Mouse (Mus musculus): ENCODE measurements around the gene Grcc10. TPM values are rescaled to one million over a fixed set of nuclear protein-coding genes. Genes with fewer than 3 reads are reported as not detected.

Gene Grcc10
- polyA plus RNA-seq, 1 experiment from 2014 or later = 447 TPM

DNA sequence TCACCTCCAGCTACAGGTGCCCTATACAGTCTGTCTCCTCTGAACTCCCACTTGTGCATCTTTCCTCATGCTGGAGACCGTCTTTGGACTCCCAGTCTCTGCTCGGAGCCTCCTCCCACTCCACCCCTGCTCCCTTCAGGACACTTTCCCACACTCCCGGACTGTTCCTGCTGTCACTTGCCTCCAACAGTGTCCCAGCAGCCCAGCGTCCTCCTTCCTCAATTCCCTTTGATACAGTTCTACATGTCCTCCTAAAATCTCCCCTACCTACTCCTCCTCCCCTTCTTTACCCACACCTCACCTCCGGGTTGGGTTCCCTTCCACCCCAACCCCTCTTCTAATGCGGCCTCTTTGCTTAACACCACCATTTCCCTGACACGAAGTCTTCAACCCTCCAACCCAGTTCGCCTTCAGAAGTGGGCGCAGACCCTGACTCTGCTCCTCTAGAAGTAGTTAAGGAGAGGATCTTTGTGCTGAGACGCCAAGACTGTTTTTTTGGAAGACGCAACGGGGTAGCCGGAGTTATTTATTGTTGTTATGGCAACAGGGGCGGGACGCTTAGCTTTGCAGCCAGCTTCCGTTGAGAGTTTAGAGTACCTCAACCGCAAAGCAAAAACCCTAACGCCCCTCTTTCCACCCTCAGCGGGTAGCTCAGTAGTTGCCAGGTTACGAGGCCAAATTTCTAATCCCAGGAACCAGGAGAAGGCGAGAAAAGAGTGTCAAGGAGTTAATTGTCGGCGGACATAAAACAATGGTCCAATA, 38.2 kb upstream of the Grcc10 start, which contains the start of gene Lrrc23:
Gene Lrrc23 (minus strand): TSS at position 506 of the 762 bp plus-strand sequence.
- peaks cover 8% of the 10 kb centered on the region; the same call in 1 of the 2 replicates for H3K4me1 ChIP-seq (ENCODE audit: control insufficient read depth, insufficient read depth, low read length)
- WGBS = 2% methylated on average over 23 of the region's 23 CpGs
- H3K9ac ChIP-seq (ENCODE audit: low read length) = peak within 1 kb of the TSS; percentile 7; the same call in 1 of the 2 replicates
- H3K36me3 ChIP-seq (ENCODE audit: control insufficient read depth, insufficient read depth) = no peaks in the 10 kb centered on the region
- peak within 1 kb of the TSS; percentile 61 for H3K4me2 ChIP-seq (ENCODE audit: low read depth, low read length)
- peak; percentile 37 for ATAC-seq (replicated peaks; ENCODE audit: extremely low read depth, insufficient read depth, low FRiP score)
- H3K9me3 ChIP-seq (replicated peaks; ENCODE audit: control insufficient read depth, low read length) = no peaks in the 10 kb centered on the region
- 0 out of 2 replicates have a peak, but pooled peaks cover 2% of the 10 kb centered on the region for H3K27me3 ChIP-seq (ENCODE audit: control insufficient read depth, insufficient read depth, low read length)
- peak within 1 kb of the TSS; percentile 39 for H3K4me3 ChIP-seq (ENCODE audit: low read length)
- no peak within 1 kb of the TSS for H3K27ac ChIP-seq (ENCODE audit: low read length)

DNA sequence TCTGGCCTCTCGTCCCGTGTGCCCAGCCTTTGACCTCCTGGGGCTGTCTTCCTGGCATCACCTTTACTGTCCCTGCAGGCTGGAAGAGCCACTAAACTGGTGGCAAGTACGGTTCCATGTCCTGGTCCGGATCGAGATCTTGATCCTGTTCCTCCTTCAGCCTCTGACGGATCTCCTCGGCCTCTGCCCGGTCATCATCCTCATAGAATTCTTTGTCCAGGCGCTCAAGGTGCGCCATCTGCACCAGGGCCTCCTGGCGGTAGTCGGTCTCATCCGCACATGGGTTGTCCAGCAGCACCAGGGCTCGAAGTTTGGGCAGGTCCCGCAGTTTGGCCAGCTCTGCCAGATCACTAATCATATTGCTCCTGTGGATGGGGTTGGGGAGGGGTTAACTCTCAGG, 29.3 kb upstream of the Grcc10 start:
- H3K27ac ChIP-seq (ENCODE audit: low read length) = no peak overlapping the region
- H3K9me3 ChIP-seq (replicated peaks; ENCODE audit: control insufficient read depth, low read length) = no peaks in the 10 kb centered on the region
- H3K4me3 ChIP-seq (ENCODE audit: low read length) = no peak overlapping the region
- H3K4me1 ChIP-seq (ENCODE audit: control insufficient read depth, insufficient read depth, low read length) = peaks cover 8% of the 10 kb centered on the region
- no peak overlapping the region for H3K9ac ChIP-seq (ENCODE audit: low read length)
- no peak overlapping the region for H3K4me2 ChIP-seq (ENCODE audit: low read depth, low read length)
- no peaks in the 10 kb centered on the region; the same call in 1 of the 2 replicates for H3K27me3 ChIP-seq (ENCODE audit: control insufficient read depth, insufficient read depth, low read length)
- H3K36me3 ChIP-seq (ENCODE audit: control insufficient read depth, insufficient read depth) = no peaks in the 10 kb centered on the region
- 78% methylated on average over 15 of the region's 15 CpGs for WGBS
- ATAC-seq (replicated peaks; ENCODE audit: extremely low read depth, insufficient read depth, low FRiP score) = no peak

DNA sequence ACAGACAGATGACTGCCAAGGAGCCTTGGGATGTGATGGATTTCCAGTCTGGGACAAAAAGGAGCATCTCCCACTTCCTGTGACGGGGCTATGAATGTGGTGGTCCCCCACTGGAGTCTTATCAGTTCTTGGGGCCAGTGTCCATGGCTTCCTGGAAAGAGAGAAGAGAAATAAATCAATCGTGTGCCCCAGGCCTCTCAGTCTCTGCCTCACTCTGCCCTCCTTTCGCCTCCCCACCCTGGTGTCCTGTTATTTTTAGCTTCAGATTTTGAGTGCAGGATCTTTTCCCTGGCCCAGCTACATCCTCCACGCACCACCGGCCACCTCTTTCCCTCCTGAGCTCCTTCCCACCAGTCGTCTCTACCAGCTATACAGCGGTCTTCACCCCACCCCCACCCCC, 28.8 kb upstream of the Grcc10 start:
- H3K4me3 ChIP-seq (ENCODE audit: low read length) = peak overlapping the region; percentile 66
- peak overlapping the region; percentile 99 for H3K4me2 ChIP-seq (ENCODE audit: low read depth, low read length)
- no peak for ATAC-seq (replicated peaks; ENCODE audit: extremely low read depth, insufficient read depth, low FRiP score)
- H3K9me3 ChIP-seq (replicated peaks; ENCODE audit: control insufficient read depth, low read length) = no peaks in the 10 kb centered on the region
- no peaks in the 10 kb centered on the region; the same call in 1 of the 2 replicates for H3K27me3 ChIP-seq (ENCODE audit: control insufficient read depth, insufficient read depth, low read length)
- 29% methylated on average over 7 of the region's 7 CpGs for WGBS
- no peak overlapping the region for H3K27ac ChIP-seq (ENCODE audit: low read length)
- H3K36me3 ChIP-seq (ENCODE audit: control insufficient read depth, insufficient read depth) = no peaks in the 10 kb centered on the region
- peaks cover 8% of the 10 kb centered on the region for H3K4me1 ChIP-seq (ENCODE audit: control insufficient read depth, insufficient read depth, low read length)
- H3K9ac ChIP-seq (ENCODE audit: low read length) = peak overlapping the region; percentile 75

DNA sequence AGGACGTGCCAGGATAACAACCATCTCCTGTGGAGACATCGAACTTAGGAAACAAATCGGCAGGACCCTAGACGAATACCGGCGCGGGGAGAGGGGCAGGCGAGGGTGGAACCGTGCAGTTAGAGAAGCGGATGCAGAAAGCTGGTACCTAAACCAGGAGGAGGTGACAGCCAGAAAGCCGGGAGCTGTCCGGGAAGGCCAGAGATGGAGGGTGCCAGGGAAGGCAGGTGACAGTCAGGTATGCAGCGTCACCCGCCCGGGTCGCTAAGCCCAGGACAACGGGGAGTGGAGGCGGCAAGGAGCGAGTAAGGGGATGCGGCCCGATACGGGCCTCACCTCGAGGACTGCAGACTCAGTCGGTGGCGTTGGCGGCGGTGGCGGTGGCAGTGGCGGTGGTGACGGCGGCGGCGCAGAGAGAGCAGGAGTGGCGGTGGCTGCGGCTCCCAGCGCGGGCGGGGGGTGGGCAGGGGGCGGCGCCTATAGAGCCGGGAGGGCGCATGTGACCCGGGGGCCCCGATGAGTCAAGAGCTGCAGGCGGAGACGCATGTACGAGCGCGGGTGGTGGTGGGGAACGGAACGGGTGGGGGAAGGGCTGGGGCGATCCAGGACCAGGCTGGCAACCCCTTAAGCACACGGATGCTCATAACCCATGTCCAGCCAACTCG, 28.1 kb upstream of the Grcc10 start, which contains the start of gene Eno2:
Gene Eno2 (minus strand): TSS at position 573 of the 665 bp plus-strand sequence.
- peaks cover 8% of the 10 kb centered on the region for H3K4me1 ChIP-seq (ENCODE audit: control insufficient read depth, insufficient read depth, low read length)
- H3K9ac ChIP-seq (ENCODE audit: low read length) = peak within 1 kb of the TSS; percentile 75
- no peak within 1 kb of the TSS; the same call in 1 of the 2 replicates for H3K27ac ChIP-seq (ENCODE audit: low read length)
- H3K4me3 ChIP-seq (ENCODE audit: low read length) = peak within 1 kb of the TSS; percentile 66
- H3K27me3 ChIP-seq (ENCODE audit: control insufficient read depth, insufficient read depth, low read length) = no peaks in the 10 kb centered on the region; the same call in 1 of the 2 replicates
- H3K4me2 ChIP-seq (ENCODE audit: low read depth, low read length) = peak within 1 kb of the TSS; percentile 99
- ATAC-seq (replicated peaks; ENCODE audit: extremely low read depth, insufficient read depth, low FRiP score) = peak; percentile 81
- WGBS = 2% methylated on average over 50 of the region's 54 CpGs
- H3K9me3 ChIP-seq (replicated peaks; ENCODE audit: control insufficient read depth, low read length) = no peaks in the 10 kb centered on the region
- H3K36me3 ChIP-seq (ENCODE audit: control insufficient read depth, insufficient read depth) = no peaks in the 10 kb centered on the region

DNA sequence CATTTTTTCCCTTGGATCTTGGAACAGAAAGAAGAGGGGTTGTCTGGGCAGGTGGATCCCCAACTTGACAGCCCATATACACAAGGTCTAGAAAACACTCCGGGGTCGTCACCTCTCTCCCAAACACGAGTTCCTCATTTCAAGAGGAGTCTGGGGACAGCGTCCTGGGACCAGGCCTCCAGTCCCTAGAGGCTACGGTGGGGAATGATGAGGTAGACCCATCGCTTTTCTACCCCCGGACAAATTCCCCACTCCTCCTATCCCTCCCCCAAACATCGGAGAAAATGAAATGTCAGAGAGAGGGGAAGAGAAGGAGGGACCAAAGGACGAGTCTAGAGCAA, 27.5 kb upstream of the Grcc10 start:
- Histone ChIP-seq H3K9me3 (replicated peaks; ENCODE audit: control insufficient read depth, low read length) (no peaks in the 10 kb centered on the region), H3K27ac (ENCODE audit: low read length) (no peak overlapping the region), H3K36me3 (ENCODE audit: control insufficient read depth, insufficient read depth) (no peaks in the 10 kb centered on the region), H3K4me2 (ENCODE audit: low read depth, low read length) (peak overlapping the region; percentile 99), H3K4me1 (ENCODE audit: control insufficient read depth, insufficient read depth, low read length) (peaks cover 8% of the 10 kb centered on the region), H3K4me3 (ENCODE audit: low read length) (peak overlapping the region; percentile 66), H3K9ac (ENCODE audit: low read length) (peak overlapping the region; percentile 75; the same call in 1 of the 2 replicates), H3K27me3 (ENCODE audit: control insufficient read depth, insufficient read depth, low read length) (no peaks in the 10 kb centered on the region; the same call in 1 of the 2 replicates)
- no peak for ATAC-seq (replicated peaks; ENCODE audit: extremely low read depth, insufficient read depth, low FRiP score)
- 7% methylated on average over 9 of the region's 9 CpGs for WGBS

DNA sequence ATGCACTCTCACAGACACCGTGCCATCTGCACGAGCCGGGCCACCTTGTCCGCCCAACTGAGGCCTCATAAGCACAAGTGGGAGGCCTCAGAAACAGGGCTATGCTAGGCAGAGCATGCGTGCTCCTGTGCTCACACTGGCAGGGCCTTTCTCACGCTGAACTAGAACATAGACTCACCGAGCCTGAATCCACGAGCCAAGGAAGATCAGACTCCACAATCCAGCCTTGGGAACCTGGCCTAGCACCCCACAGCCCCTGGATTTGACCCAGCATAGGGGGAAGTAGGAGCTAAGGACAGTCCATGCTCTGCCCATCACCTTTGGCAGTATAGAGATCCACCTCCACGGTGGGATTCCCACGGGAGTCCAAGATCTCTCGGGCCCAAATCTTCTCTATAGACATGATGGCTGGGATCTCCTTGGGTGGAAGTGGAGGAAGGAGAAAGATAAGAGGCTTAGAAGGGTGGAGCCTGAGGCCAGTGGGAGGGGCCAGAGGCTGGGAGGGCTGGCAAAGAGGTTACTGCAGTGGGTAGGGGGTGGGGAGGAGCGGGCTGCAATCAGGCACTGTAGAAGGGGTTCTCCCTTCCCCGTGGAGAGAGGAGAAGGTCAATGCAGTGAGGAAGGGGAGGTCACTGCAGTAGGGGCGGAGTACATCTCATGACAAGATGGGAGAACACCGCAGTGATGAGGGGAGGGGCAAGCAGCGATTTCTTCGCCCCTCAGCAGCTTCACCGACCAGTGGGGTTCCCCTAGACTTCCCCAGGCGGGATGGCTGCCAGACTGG, 26.9 kb upstream of the Grcc10 start:
- WGBS = 34% methylated on average over 19 of the region's 19 CpGs
- H3K36me3 ChIP-seq (ENCODE audit: control insufficient read depth, insufficient read depth) = no peaks in the 10 kb centered on the region
- no peak overlapping the region; the same call in 1 of the 2 replicates for H3K4me3 ChIP-seq (ENCODE audit: low read length)
- no peaks in the 10 kb centered on the region for H3K9me3 ChIP-seq (replicated peaks; ENCODE audit: control insufficient read depth, low read length)
- H3K9ac ChIP-seq (ENCODE audit: low read length) = no peak overlapping the region
- H3K4me2 ChIP-seq (ENCODE audit: low read depth, low read length) = peak overlapping the region; percentile 99
- H3K4me1 ChIP-seq (ENCODE audit: control insufficient read depth, insufficient read depth, low read length) = peaks cover 8% of the 10 kb centered on the region
- H3K27ac ChIP-seq (ENCODE audit: low read length) = no peak overlapping the region
- ATAC-seq (replicated peaks; ENCODE audit: extremely low read depth, insufficient read depth, low FRiP score) = 0 out of 2 replicates have a peak, but pooled peaks have one; percentile 34
- no peaks in the 10 kb centered on the region; the same call in 1 of the 2 replicates for H3K27me3 ChIP-seq (ENCODE audit: control insufficient read depth, insufficient read depth, low read length)

DNA sequence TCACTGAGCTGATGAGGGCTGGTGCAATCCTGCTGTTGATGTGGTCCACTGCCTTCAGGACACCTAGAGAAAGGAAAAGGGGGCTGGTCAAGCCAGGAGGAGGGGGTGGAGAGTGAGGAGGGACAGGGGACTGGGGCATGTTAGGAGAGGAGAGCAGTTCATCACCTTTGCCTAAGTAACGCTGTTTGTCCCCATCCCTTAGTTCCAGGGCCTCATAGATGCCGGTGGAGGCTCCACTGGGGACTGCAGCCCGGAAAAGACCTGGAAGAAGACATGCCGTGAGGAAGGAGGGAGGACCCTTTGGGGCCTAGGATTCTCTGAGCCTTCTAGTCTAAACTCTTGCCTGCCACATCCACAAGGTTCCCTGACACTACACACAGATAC, 26.4 kb upstream of the Grcc10 start:
- Histone ChIP-seq H3K9me3 (replicated peaks; ENCODE audit: control insufficient read depth, low read length) (no peaks in the 10 kb centered on the region), H3K27me3 (ENCODE audit: control insufficient read depth, insufficient read depth, low read length) (no peaks in the 10 kb centered on the region; the same call in 1 of the 2 replicates), H3K36me3 (ENCODE audit: control insufficient read depth, insufficient read depth) (no peaks in the 10 kb centered on the region), H3K9ac (ENCODE audit: low read length) (no peak overlapping the region), H3K4me2 (ENCODE audit: low read depth, low read length) (no peak overlapping the region), H3K4me3 (ENCODE audit: low read length) (no peak overlapping the region), H3K27ac (ENCODE audit: low read length) (no peak overlapping the region), H3K4me1 (ENCODE audit: control insufficient read depth, insufficient read depth, low read length) (peaks cover 8% of the 10 kb centered on the region)
- WGBS = 53% methylated on average over 4 of the region's 4 CpGs
- no peak for ATAC-seq (replicated peaks; ENCODE audit: extremely low read depth, insufficient read depth, low FRiP score)

DNA sequence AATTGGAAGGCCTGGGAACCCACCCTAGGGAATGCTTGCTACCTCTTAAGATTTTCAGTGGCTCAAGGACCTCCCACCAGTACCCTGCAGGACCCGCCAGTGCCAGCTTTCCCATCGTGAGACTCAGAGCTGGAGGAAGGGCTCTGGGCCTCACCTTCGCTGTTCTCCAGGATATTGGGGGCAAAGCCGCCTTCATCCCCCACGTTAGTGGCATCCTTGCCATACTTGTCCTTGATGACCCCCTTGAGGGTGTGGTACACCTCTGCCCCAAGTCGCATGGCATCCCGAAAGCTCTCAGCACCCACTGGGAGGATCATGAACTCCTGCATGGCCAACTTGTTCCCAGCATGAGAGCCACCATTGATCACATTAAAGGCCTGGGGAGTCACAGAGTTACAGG, 24.8 kb upstream of the Grcc10 start:
- Histone ChIP-seq H3K27ac (ENCODE audit: low read length) (no peak overlapping the region), H3K4me1 (ENCODE audit: control insufficient read depth, insufficient read depth, low read length) (peaks cover 8% of the 10 kb centered on the region), H3K36me3 (ENCODE audit: control insufficient read depth, insufficient read depth) (no peaks in the 10 kb centered on the region), H3K27me3 (ENCODE audit: control insufficient read depth, insufficient read depth, low read length) (no peaks in the 10 kb centered on the region; the same call in 1 of the 2 replicates), H3K9me3 (replicated peaks; ENCODE audit: control insufficient read depth, low read length) (no peaks in the 10 kb centered on the region), H3K4me2 (ENCODE audit: low read depth, low read length) (no peak overlapping the region), H3K9ac (ENCODE audit: low read length) (no peak overlapping the region), H3K4me3 (ENCODE audit: low read length) (no peak overlapping the region)
- 85% methylated on average over 7 of the region's 7 CpGs for WGBS
- ATAC-seq (replicated peaks; ENCODE audit: extremely low read depth, insufficient read depth, low FRiP score) = no peak

All from heart, embryonic 16.5 days (tissue).